Mouse (Mus musculus) adrenal gland, postnatal 25 days (tissue): ENCODE results near the gene Phkg1. TPM values are rescaled to one million over a fixed set of nuclear protein-coding genes. Genes with fewer than 3 reads are reported as not detected.

Experiments
- total RNA-seq: library from RNA; stranded (reverse); gene quantifications from 2 replicates; pipeline ENCODE4 v1.2.3, GENCODE M21; 2021

The Phkg1 gene
- total RNA-seq, 1 experiment from 2014 or later: 3.2 TPM

Other genes with a start within 250 kb of the Phkg1 start
- gene Zfp11, start 228.4 kb downstream of the Phkg1 start, total RNA-seq: 4.2 and 5.2 TPM in 2 replicates
- gene Sept14, start 190.0 kb downstream of the Phkg1 start, total RNA-seq: not detected in 2 replicates
- 96.8 and 110 TPM in 2 replicates for gene Mrps17, start 183.1 kb downstream of the Phkg1 start, total RNA-seq
- gene Nipsnap2, start 173.5 kb downstream of the Phkg1 start, total RNA-seq: 117 and 132 TPM in 2 replicates
- gene Psph, start 111.1 kb downstream of the Phkg1 start, total RNA-seq: 18.9 and 20.5 TPM in 2 replicates
- 45.5 and 58.2 TPM in 2 replicates for gene Sumf2, start 51.6 kb downstream of the Phkg1 start, total RNA-seq
- 798 and 898 TPM in 2 replicates for gene Chchd2, start 11.1 kb downstream of the Phkg1 start, total RNA-seq
- 1.8 and 2.1 TPM in 2 replicates for gene Zbed5, start 2.8 kb downstream of the Phkg1 start, total RNA-seq
- gene Nupr1l, start 10.0 kb upstream of the Phkg1 start, total RNA-seq: 1.9 and 6.0 TPM in 2 replicates
- 27.7 and 30.8 TPM in 2 replicates for gene Vkorc1l1, start 43.4 kb upstream of the Phkg1 start, total RNA-seq
- 55.0 and 62.3 TPM in 2 replicates for gene Gusb, start 104.5 kb upstream of the Phkg1 start, total RNA-seq
- gene Asl, start 130.7 kb upstream of the Phkg1 start, total RNA-seq: 116 and 167 TPM in 2 replicates
- 43.9 and 48.0 TPM in 2 replicates for gene Crcp, start 130.7 kb upstream of the Phkg1 start, total RNA-seq
- 48.5 and 55.1 TPM in 2 replicates for gene Tpst1, start 174.8 kb upstream of the Phkg1 start, total RNA-seq
- gene Kctd7, start 246.3 kb upstream of the Phkg1 start, total RNA-seq: 18.1 and 21.6 TPM in 2 replicates